ENCODE assay signal across 9 mouse cellular contexts in genomic region chr16:23103038-23103745, GRCm38 (mm10). TPM values are rescaled to one million over a fixed set of nuclear protein-coding genes. Genes with fewer than 3 reads are reported as not detected.
DNase-seq lines count a peak whose midpoint lies in the region; ATAC-seq lines count a peak whose summit lies in the region.
"Had no signal": no experiment of that assay in that cellular context is flagged by ENCODE, and none has a peak within 500 bp of the region (broad histone marks: within the 10 kb centered on the region; RNA-seq: fewer than 3 reads in every experiment).

No protein-coding gene starts in this region.

- peak overlapping the region; percentile 56 for H3K4me3 ChIP-seq in erythroblast, embryonic 14.5 days (replicated peaks)
- peak overlapping the region; percentile 31 for H3K4me3 ChIP-seq in embryonic facial prominence, embryonic 12.5 days
- peak overlapping the region; percentile 17; the same call in 1 of the 2 replicates for H3K4me3 ChIP-seq in midbrain, embryonic 11.5 days (ENCODE audit: low read depth, low read length)

- H3K27ac ChIP-seq in embryonic facial prominence, embryonic 12.5 days: no peak overlapping the region
- no peak overlapping the region for H3K27ac ChIP-seq in midbrain, embryonic 11.5 days (ENCODE audit: low read depth, low read length)

- ATAC-seq in erythroblast, adult 5-6 weeks (replicated peaks; ENCODE audit: low FRiP score, poor library complexity, severe bottlenecking): no peak
- no peak for ATAC-seq in embryonic facial prominence, embryonic 12.5 days (ENCODE audit: insufficient number of reproducible peaks, insufficient read depth, low FRiP score, low TSS enrichment)
- ATAC-seq in midbrain, embryonic 11.5 days (ENCODE audit: low FRiP score): no peak
- ATAC-seq in megakaryocyte-erythroid progenitor cell, adult 5-6 weeks (replicated peaks; ENCODE audit: low FRiP score, low TSS enrichment, poor library complexity, severe bottlenecking): no peak

- H3K9ac ChIP-seq in embryonic facial prominence, embryonic 12.5 days: peak overlapping the region; percentile 36; the same call in 1 of the 2 replicates
- no peak overlapping the region; the same call in 1 of the 2 replicates for H3K9ac ChIP-seq in midbrain, embryonic 11.5 days (ENCODE audit: low read length)

- peaks cover 2% of the 10 kb centered on the region for H3K36me3 ChIP-seq in erythroblast, embryonic 14.5 days (ENCODE audit: control insufficient read depth)
- no peaks in the 10 kb centered on the region for H3K36me3 ChIP-seq in embryonic facial prominence, embryonic 12.5 days
- H3K36me3 ChIP-seq in midbrain, embryonic 11.5 days (ENCODE audit: control insufficient read depth, insufficient read depth, low read length): no peaks in the 10 kb centered on the region

- H3K9me3 ChIP-seq in erythroblast, embryonic 14.5 days (ENCODE audit: control insufficient read depth, low read length): no peaks in the 10 kb centered on the region
- H3K9me3 ChIP-seq in embryonic facial prominence, embryonic 12.5 days: no peaks in the 10 kb centered on the region
- no peaks in the 10 kb centered on the region for H3K9me3 ChIP-seq in midbrain, embryonic 11.5 days (ENCODE audit: control insufficient read depth, low read length)

- 42% methylated on average over 17 of the region's 17 CpGs for WGBS in embryonic facial prominence, embryonic 12.5 days
- 44% methylated on average over 17 of the region's 17 CpGs for WGBS in midbrain, embryonic 11.5 days

- H3K27me3 ChIP-seq in erythroblast, embryonic 14.5 days (ENCODE audit: control insufficient read depth): peaks cover 17% of the 10 kb centered on the region
- H3K27me3 ChIP-seq in embryonic facial prominence, embryonic 12.5 days: 0 out of 2 replicates have a peak, but pooled peaks cover 6% of the 10 kb centered on the region
- peaks cover 3% of the 10 kb centered on the region; the same call in 1 of the 2 replicates for H3K27me3 ChIP-seq in midbrain, embryonic 11.5 days (ENCODE audit: control insufficient read depth, insufficient read depth, low read length)

- peak overlapping the region; percentile 53 for H3K4me2 ChIP-seq in embryonic facial prominence, embryonic 12.5 days (replicated peaks)
- peak overlapping the region; percentile 42 for H3K4me2 ChIP-seq in midbrain, embryonic 11.5 days

- peak; percentile 46 for DNase-seq in induced T-regulatory cell, adult 2 months (ENCODE audit: low read depth)
- peak; percentile 82 for DNase-seq in midbrain, embryonic 11.5 days (ENCODE audit: low spot score, missing footprints)
- DNase-seq in gastrocnemius, adult 18-20 months (ENCODE audit: low spot score): no peak
- no peak for DNase-seq in frontal cortex, postnatal 14 days (ENCODE audit: low spot score in 2 of 2)

- peaks cover 27% of the 10 kb centered on the region for H3K4me1 ChIP-seq in erythroblast, embryonic 14.5 days (ENCODE audit: control insufficient read depth)
- H3K4me1 ChIP-seq in embryonic facial prominence, embryonic 12.5 days: peaks cover 12% of the 10 kb centered on the region
- peaks cover 7% of the 10 kb centered on the region; the same call in 1 of the 2 replicates for H3K4me1 ChIP-seq in midbrain, embryonic 11.5 days (ENCODE audit: control insufficient read depth, insufficient read depth, low read length)

RNA-seq across cellular contexts. Expression of gene Eif4a2, which starts 4.1 kb away (rescaled TPM):
- 0.41 and 0.50 TPM in 2 replicates for polyA plus RNA-seq in erythroblast, embryonic 14.5 days (2012)
- 120 and 145 TPM in 2 replicates for total RNA-seq in erythroblast, adult 5-6 weeks (2015; ENCODE audit: low replicate concordance)
- total RNA-seq in erythroblast, adult 5-6 weeks (2017; ENCODE audit: low replicate concordance): 151 and 206 TPM in 2 replicates
- 243 and 251 TPM in 2 replicates for polyA plus RNA-seq in embryonic facial prominence, embryonic 12.5 days (2016; fragmentation: Nextera tagmentation; extraction: Ambion mirVana)
- 210 and 232 TPM in 2 replicates for polyA plus RNA-seq in midbrain, embryonic 11.5 days (2014; fragmentation: Nextera tagmentation; extraction: Ambion mirVana)
- 100 to 1,000 TPM; 405 to 416 TPM for total RNA-seq in gastrocnemius, adult 18-20 months (2021)
- 524 and 587 TPM in 2 replicates for total RNA-seq in megakaryocyte-erythroid progenitor cell, adult 5-6 weeks (2014; fragmentation: Nextera tagmentation)
- total RNA-seq in megakaryocyte-erythroid progenitor cell, adult 5-6 weeks (2017): 925 and 1,082 TPM in 2 replicates

RNA-seq across cellular contexts. Expression of gene Rfc4, which starts 24.3 kb away (rescaled TPM):
- polyA plus RNA-seq in erythroblast, embryonic 14.5 days (2012): 4.7 and 7.9 TPM in 2 replicates
- 51.0 and 64.0 TPM in 2 replicates for total RNA-seq in erythroblast, adult 5-6 weeks (2015; ENCODE audit: low replicate concordance)
- 20.4 and 27.0 TPM in 2 replicates for total RNA-seq in erythroblast, adult 5-6 weeks (2017; ENCODE audit: low replicate concordance)
- polyA plus RNA-seq in embryonic facial prominence, embryonic 12.5 days (2016; fragmentation: Nextera tagmentation; extraction: Ambion mirVana): 139 and 150 TPM in 2 replicates
- 237 and 249 TPM in 2 replicates for polyA plus RNA-seq in midbrain, embryonic 11.5 days (2014; fragmentation: Nextera tagmentation; extraction: Ambion mirVana)
- total RNA-seq in gastrocnemius, adult 18-20 months (2021): 1 to 10 TPM; 7.1 to 7.5 TPM
- total RNA-seq in megakaryocyte-erythroid progenitor cell, adult 5-6 weeks (2014; fragmentation: Nextera tagmentation): 216 and 230 TPM in 2 replicates
- total RNA-seq in megakaryocyte-erythroid progenitor cell, adult 5-6 weeks (2017): 106 and 142 TPM in 2 replicates

RNA-seq across cellular contexts. Expression of gene Adipoq, which starts 43.1 kb away (rescaled TPM):
- polyA plus RNA-seq in erythroblast, embryonic 14.5 days (2012): not detected in 2 replicates
- total RNA-seq in erythroblast, adult 5-6 weeks (2015; ENCODE audit: low replicate concordance): 4.4 TPM in 1 of 2 replicates, not detected in the other
- not detected in 2 replicates for total RNA-seq in erythroblast, adult 5-6 weeks (2017; ENCODE audit: low replicate concordance)
- not detected in 2 replicates for polyA plus RNA-seq in embryonic facial prominence, embryonic 12.5 days (2016; fragmentation: Nextera tagmentation; extraction: Ambion mirVana)
- 0.22 TPM in 1 of 2 replicates, not detected in the other for polyA plus RNA-seq in midbrain, embryonic 11.5 days (2014; fragmentation: Nextera tagmentation; extraction: Ambion mirVana)
- 10 to 100 TPM; 10.9 to 32.0 TPM for total RNA-seq in gastrocnemius, adult 18-20 months (2021)
- total RNA-seq in megakaryocyte-erythroid progenitor cell, adult 5-6 weeks (2014; fragmentation: Nextera tagmentation): not detected in 2 replicates
- total RNA-seq in megakaryocyte-erythroid progenitor cell, adult 5-6 weeks (2017): 0.50 TPM in 1 of 2 replicates, not detected in the other
- polyA plus RNA-seq: C2C12 had no signal

RNA-seq across cellular contexts. Expression of gene Kng1, which starts 45.5 kb away (rescaled TPM):
- polyA plus RNA-seq in erythroblast, embryonic 14.5 days (2012): 0.05 TPM in 1 of 2 replicates, not detected in the other
- not detected in 2 replicates for total RNA-seq in erythroblast, adult 5-6 weeks (2015; ENCODE audit: low replicate concordance)
- 0.51 TPM in 1 of 2 replicates, not detected in the other for total RNA-seq in erythroblast, adult 5-6 weeks (2017; ENCODE audit: low replicate concordance)
- 0.14 TPM in 1 of 2 replicates, not detected in the other for polyA plus RNA-seq in embryonic facial prominence, embryonic 12.5 days (2016; fragmentation: Nextera tagmentation; extraction: Ambion mirVana)
- not detected in 2 replicates for polyA plus RNA-seq in midbrain, embryonic 11.5 days (2014; fragmentation: Nextera tagmentation; extraction: Ambion mirVana)
- total RNA-seq in gastrocnemius, adult 18-20 months (2021): under 1 TPM in 1 of 2 experiments, not detected in 1; 0.74 TPM
- not detected in 2 replicates for total RNA-seq in megakaryocyte-erythroid progenitor cell, adult 5-6 weeks (2014; fragmentation: Nextera tagmentation)
- not detected in 2 replicates for total RNA-seq in megakaryocyte-erythroid progenitor cell, adult 5-6 weeks (2017)
- polyA plus RNA-seq: C2C12 had no signal

Comparison
In these comparisons a context has a peak if more than half of its experiments do, and no peak if none do; other contexts are left out.
1. DNase-seq: peak in induced T-regulatory cell, adult 2 months (single experiment) and midbrain, embryonic 11.5 days (single experiment); none in gastrocnemius, adult 18-20 months (single experiment) and frontal cortex, postnatal 14 days (0 of 2).
2. Peak in every context shown above with its lines, with median percentiles within 50 percentile points of each other: H3K4me3 ChIP-seq.